Mouse (Mus musculus): ENCODE results near the gene Rtl5. TPM values are rescaled to one million over a fixed set of nuclear protein-coding genes. Genes with fewer than 3 reads are reported as not detected.

Gene Rtl5
- total RNA-seq, 2 experiments from 2014 or later = 0.53 to 0.94 TPM

DNA sequence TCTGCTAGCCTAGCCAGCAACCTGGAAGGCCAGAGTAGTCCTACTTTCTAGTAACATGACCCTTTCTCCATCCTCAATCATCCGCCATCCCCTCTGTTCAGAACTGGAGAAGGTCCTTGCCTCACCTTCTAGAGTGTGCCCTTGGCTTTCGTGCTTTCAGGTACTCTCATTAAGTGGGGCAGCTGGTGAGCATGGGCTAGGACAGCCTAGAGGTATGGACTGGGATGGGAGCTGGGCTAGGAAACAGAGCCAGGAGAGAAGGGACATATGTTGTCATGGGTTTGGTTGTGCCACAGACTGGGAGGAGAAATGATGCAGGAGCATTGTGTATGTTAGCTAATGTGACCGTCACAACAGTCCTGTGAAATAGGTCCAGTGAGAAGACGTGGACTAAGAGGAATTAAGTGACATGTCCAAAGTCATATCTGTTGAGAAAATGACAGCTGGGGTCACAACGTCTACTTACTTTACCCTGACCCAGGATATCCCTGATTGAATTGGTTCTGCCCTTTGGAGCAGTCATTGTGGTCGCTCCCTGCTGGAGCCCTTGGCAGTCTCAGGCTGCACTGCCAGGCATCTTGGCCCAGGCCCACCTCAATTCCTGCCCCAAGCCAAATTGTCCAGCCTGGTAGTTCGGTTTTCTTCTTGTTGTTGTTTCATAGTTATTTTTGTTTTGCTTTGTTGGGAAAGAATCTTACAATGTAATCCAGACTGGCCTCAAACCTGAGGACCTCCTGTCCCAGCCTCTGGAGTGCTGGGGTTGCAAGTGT lies 51.4 kb downstream of the Rtl5 start:
- peak; percentile 18 for DNase-seq
- Histone ChIP-seq H3K4me3 (peak overlapping the region; percentile 3), H3K27ac (peak overlapping the region; percentile 40)
- no peak for TF ChIP-seq CTCF (IDR thresholded peaks at IDR 0.05)
- intact Hi-C loops (cut with DNase I) = no loop called here

DNA sequence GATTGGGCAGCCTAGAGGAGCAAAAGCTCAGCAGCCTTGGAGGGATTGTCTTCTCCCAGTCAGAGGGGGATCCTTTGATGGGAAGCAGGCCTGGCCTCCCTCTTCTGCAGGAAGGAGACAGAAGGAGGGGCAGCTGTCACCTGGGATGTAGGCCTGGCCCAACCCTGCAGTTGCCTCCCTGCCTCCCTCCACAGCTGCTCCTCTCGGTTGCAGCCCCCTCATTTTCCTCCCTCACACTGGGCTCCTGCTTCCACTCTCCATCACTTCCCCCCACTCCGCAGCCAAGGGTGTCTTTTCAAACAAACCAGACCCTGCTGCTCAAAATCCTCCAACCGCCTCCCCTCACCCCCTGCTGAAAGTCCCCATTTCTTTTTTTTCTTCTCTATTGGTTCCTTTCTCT lies 52.2 kb downstream of the Rtl5 start:
- no peak for DNase-seq
- TF ChIP-seq CTCF (IDR thresholded peaks at IDR 0.05) = no peak
- peak overlapping the region; percentile 60 for H3K4me3 ChIP-seq
- intact Hi-C loops (cut with DNase I) = no loop called here
- H3K27ac ChIP-seq = peak overlapping the region; percentile 28; the same call in 1 of the 2 replicates

GRCm38 (mm10) chrX:102017213-102017923 lies 53.7 kb downstream of the Rtl5 start:
- intact Hi-C loops (cut with DNase I) = no loop called here
- Histone ChIP-seq H3K27ac (peak overlapping the region; percentile 66), H3K4me3 (peak overlapping the region; percentile 60)
- no peak for TF ChIP-seq CTCF (IDR thresholded peaks at IDR 0.05)
- peak; percentile 18 for DNase-seq

Other genes starting within 250 kb of the Rtl5 start
- 1 to 10 TPM; 1.4 to 2.4 TPM for gene Nhsl2, start 221.9 kb downstream of the Rtl5 start, total RNA-seq (2021)
- 10 to 100 TPM; 25.0 to 40.3 TPM for gene Pin4, start 48.1 kb upstream of the Rtl5 start, total RNA-seq (2021)
- under 1 TPM; 0.08 TPM for gene Ercc6l, start 85.8 kb upstream of the Rtl5 start, total RNA-seq (2021)
- 100 to 1,000 TPM; 505 to 553 TPM for gene Rps4x, start 118.1 kb upstream of the Rtl5 start, total RNA-seq (2021)
- under 1 TPM; 0.38 to 0.45 TPM for gene Cited1, start 180.9 kb upstream of the Rtl5 start, total RNA-seq (2021)